Mouse (Mus musculus) gastrocnemius, postnatal 36 days (tissue): ENCODE data around the gene Wdr86. TPM values are rescaled to one million over a fixed set of nuclear protein-coding genes. Genes with fewer than 3 reads are reported as not detected.
"Not testable (repeated sequence)": the region's sequence is repeated elsewhere in the genome, so short reads cannot be mapped to it uniquely, and the experiment has no call there.

Source experiments
- DNase-seq, 2 experiments: peaks; one replicate each; pipeline ENCODE4 v3.0.0; 2022
- intact Hi-C: fragments of 180-260 bp; cut with DNase I; formaldehyde crosslinking; loops from one replicate; pipeline ENCODE4 v1.15.1; 2025
- long read RNA-seq, 2 experiments: library from polyadenylated mRNA; stranded (forward); transcript quantifications; one replicate each; pipeline ENCODE4 v2.0.0; 2021
- total RNA-seq, 2 experiments: library from RNA; stranded (reverse); gene quantifications; 2 replicates each; pipeline ENCODE4 v1.2.3; 2021

Gene Wdr86
- total RNA-seq = not detected
- long read RNA-seq, experiment 1 = 0 reads
- long read RNA-seq, experiment 2 = 0 reads

GRCm38 (mm10) chr5:24730488-24730871 is at the start of gene Wdr86:
TSS of gene Wdr86 (minus strand) at chr5:24730727.
- DNase-seq = no peak
- intact Hi-C loops = no loop called here

- DNase-seq = no peak
- intact Hi-C loops = loop anchor here (2.0 kb wide), 1 partner anchor 105 kb away; no protein-coding TSS in a partner anchor
Observed at GRCm38 (mm10) chr5:24779881-24780512, 49.5 kb upstream of the Wdr86 start.

- intact Hi-C loops = loop anchor here (2.0 kb wide), 1 partner anchor 105 kb away; no protein-coding TSS in a partner anchor
- no peak for DNase-seq
Observed at GRCm38 (mm10) chr5:24779321-24779720, 48.8 kb upstream of the Wdr86 start.

GRCm38 (mm10) chr5:24778843-24779140 is 48.3 kb upstream of the Wdr86 start:
- intact Hi-C loops = loop anchor here (2.0 kb wide), 1 partner anchor 104 kb away; no protein-coding TSS in a partner anchor
- DNase-seq = no peak

- no peak for DNase-seq
- intact Hi-C loops = loop anchor here (2.0 kb wide), 1 partner anchor 103 kb away; no protein-coding TSS in a partner anchor
Observed at GRCm38 (mm10) chr5:24778082-24778842, 47.7 kb upstream of the Wdr86 start.

GRCm38 (mm10) chr5:24776681-24777080 is 46.2 kb upstream of the Wdr86 start:
- intact Hi-C loops = no loop called here
- no peak for DNase-seq

GRCm38 (mm10) chr5:24774549-24774948 is 44.0 kb upstream of the Wdr86 start:
- intact Hi-C loops, DNase-seq: not testable (repeated sequence)

GRCm38 (mm10) chr5:24757816-24758215 is 27.3 kb upstream of the Wdr86 start, which contains the start of gene Crygn:
TSS of gene Crygn (minus strand) at chr5:24758008.
- intact Hi-C loops = no loop called here
- no peak for DNase-seq

GRCm38 (mm10) chr5:24756931-24757330 is 26.4 kb upstream of the Wdr86 start:
- intact Hi-C loops = no loop called here
- no peak for DNase-seq

GRCm38 (mm10) chr5:24752175-24752498 is 21.6 kb upstream of the Wdr86 start:
- intact Hi-C loops = loop anchor here (5.0 kb wide), 1 partner anchor 75 kb away; no protein-coding TSS in a partner anchor
- no peak for DNase-seq

GRCm38 (mm10) chr5:24751305-24752174 is 21.0 kb upstream of the Wdr86 start:
- peak in 1 of 2 experiments; percentile 54 for DNase-seq
- intact Hi-C loops = loop anchor here (5.0 kb wide), 1 partner anchor 74 kb away; no protein-coding TSS in a partner anchor

GRCm38 (mm10) chr5:24750321-24751304 is 20.1 kb upstream of the Wdr86 start:
- intact Hi-C loops = loop anchor here (5.0 kb wide), 1 partner anchor 73 kb away; no protein-coding TSS in a partner anchor
- peak; percentile 81 to 86 for DNase-seq

GRCm38 (mm10) chr5:24749731-24750130 is 19.2 kb upstream of the Wdr86 start:
- intact Hi-C loops = loop anchor here (5.0 kb wide), 1 partner anchor 72 kb away; no protein-coding TSS in a partner anchor
- no peak for DNase-seq

- DNase-seq = no peak
- intact Hi-C loops = no loop called here
Observed at GRCm38 (mm10) chr5:24747533-24747932, 17.0 kb upstream of the Wdr86 start.

- intact Hi-C loops = no loop called here
- DNase-seq = no peak
Observed at GRCm38 (mm10) chr5:24743956-24744355, 13.4 kb upstream of the Wdr86 start.

GRCm38 (mm10) chr5:24741172-24741885 is 10.8 kb upstream of the Wdr86 start:
- no peak for DNase-seq
- intact Hi-C loops = no loop called here

- peak; percentile 50 to 58 for DNase-seq
- intact Hi-C loops = no loop called here
Observed at GRCm38 (mm10) chr5:24739141-24739753, 8.7 kb upstream of the Wdr86 start.

- intact Hi-C loops = no loop called here
- DNase-seq = no peak
Observed at GRCm38 (mm10) chr5:24738517-24738916, 8.0 kb upstream of the Wdr86 start.
